In genomic region chrX:151800701-151801511, GRCm38 (mm10) we compare ENCODE assay signal across 8 mouse cellular contexts. TPM values are rescaled to one million over a fixed set of nuclear protein-coding genes. Genes with fewer than 3 reads are reported as not detected.
DNase-seq lines count a peak whose midpoint lies in the region; ATAC-seq lines count a peak whose summit lies in the region.

TSS of gene Huwe1 (plus strand) at chrX:151800807.

- H3K36me3 ChIP-seq in embryonic facial prominence, embryonic 12.5 days = no peaks in the 10 kb centered on the region
- H3K36me3 ChIP-seq in limb, embryonic 12.5 days = no peaks in the 10 kb centered on the region
- H3K36me3 ChIP-seq in midbrain, embryonic 14.5 days (ENCODE audit: control insufficient read depth, insufficient read depth, low read length) = no peaks in the 10 kb centered on the region

- H3K9me3 ChIP-seq in embryonic facial prominence, embryonic 12.5 days = no peaks in the 10 kb centered on the region
- H3K9me3 ChIP-seq in limb, embryonic 12.5 days = 0 out of 2 replicates have a peak, but pooled peaks cover 3% of the 10 kb centered on the region
- H3K9me3 ChIP-seq in midbrain, embryonic 14.5 days (ENCODE audit: control insufficient read depth, low read length) = no peaks in the 10 kb centered on the region

- H3K4me3 ChIP-seq in embryonic facial prominence, embryonic 12.5 days = peak within 1 kb of the TSS; percentile 48
- H3K4me3 ChIP-seq in limb, embryonic 12.5 days (replicated peaks) = peak within 1 kb of the TSS; percentile 56
- H3K4me3 ChIP-seq in midbrain, embryonic 14.5 days (replicated peaks; ENCODE audit: low read depth, low read length) = peak within 1 kb of the TSS; percentile 53

- no peaks in the 10 kb centered on the region for H3K4me1 ChIP-seq in embryonic facial prominence, embryonic 12.5 days
- no peaks in the 10 kb centered on the region for H3K4me1 ChIP-seq in limb, embryonic 12.5 days (replicated peaks)
- no peaks in the 10 kb centered on the region for H3K4me1 ChIP-seq in midbrain, embryonic 14.5 days (ENCODE audit: control insufficient read depth, insufficient read depth, low read length)

- 18% methylated on average over 29 of the region's 36 CpGs for WGBS in embryonic facial prominence, embryonic 12.5 days
- 18% methylated on average over 35 of the region's 36 CpGs for WGBS in limb, embryonic 12.5 days
- WGBS in midbrain, embryonic 14.5 days = 25% methylated on average over 35 of the region's 36 CpGs

- peak; percentile 67 for ATAC-seq in embryonic facial prominence, embryonic 12.5 days (ENCODE audit: insufficient number of reproducible peaks, insufficient read depth, low FRiP score, low TSS enrichment)
- peak; percentile 72 for ATAC-seq in limb, embryonic 12.5 days (ENCODE audit: insufficient number of reproducible peaks, insufficient read depth, low FRiP score, low TSS enrichment, low read depth)
- peak; percentile 63 for ATAC-seq in midbrain, embryonic 14.5 days (ENCODE audit: low FRiP score, low TSS enrichment)

- H3K4me2 ChIP-seq in embryonic facial prominence, embryonic 12.5 days (replicated peaks) = peak within 1 kb of the TSS; percentile 37
- peak within 1 kb of the TSS; percentile 46 for H3K4me2 ChIP-seq in limb, embryonic 12.5 days
- H3K4me2 ChIP-seq in midbrain, embryonic 14.5 days (ENCODE audit: low read length) = peak within 1 kb of the TSS; percentile 50

- peak within 1 kb of the TSS; percentile 64 for H3K9ac ChIP-seq in embryonic facial prominence, embryonic 12.5 days
- peak within 1 kb of the TSS; percentile 81 for H3K9ac ChIP-seq in limb, embryonic 12.5 days (replicated peaks)
- H3K9ac ChIP-seq in midbrain, embryonic 14.5 days (replicated peaks; ENCODE audit: low read length) = peak within 1 kb of the TSS; percentile 69

- peak within 1 kb of the TSS; percentile 96 for H3K27ac ChIP-seq in embryonic facial prominence, embryonic 12.5 days
- H3K27ac ChIP-seq in limb, embryonic 12.5 days = peak within 1 kb of the TSS; percentile 95
- peak within 1 kb of the TSS; percentile 95 for H3K27ac ChIP-seq in midbrain, embryonic 14.5 days (replicated peaks; ENCODE audit: low read depth, low read length)

- peak; percentile 82 for DNase-seq in 3134 (ENCODE audit: extremely low read depth, insufficient read length, low spot score)
- DNase-seq in adrenal gland, postnatal 14 days = peak; percentile 75
- DNase-seq in heart, adult 18-20 months = peak; percentile 63 to 68
- peak; percentile 68 for DNase-seq in kidney, adult 18-20 months
- DNase-seq in midbrain, embryonic 14.5 days = peak; percentile 90
- DNase-seq in spleen, adult 18-20 months = peak; percentile 28 to 63

- H3K27me3 ChIP-seq in embryonic facial prominence, embryonic 12.5 days = no peaks in the 10 kb centered on the region
- peaks cover 28% of the 10 kb centered on the region for H3K27me3 ChIP-seq in limb, embryonic 12.5 days
- H3K27me3 ChIP-seq in midbrain, embryonic 14.5 days (ENCODE audit: control insufficient read depth, insufficient read depth, low read length) = no peaks in the 10 kb centered on the region

RNA-seq across cellular contexts. Expression of gene Huwe1, which starts in this region (rescaled TPM):
- total RNA-seq in adrenal gland, postnatal 14 days (2021) = 193 and 209 TPM in 2 replicates
- polyA plus RNA-seq in embryonic facial prominence, embryonic 12.5 days (2016; fragmentation: Nextera tagmentation; extraction: Ambion mirVana) = 72.6 and 74.5 TPM in 2 replicates
- total RNA-seq in heart, adult 18-20 months (2021) = 100 to 1,000 TPM; 164 to 165 TPM
- 63.8 and 73.2 TPM in 2 replicates for polyA plus RNA-seq in limb, embryonic 12.5 days (2016; fragmentation: Nextera tagmentation; extraction: Ambion mirVana)
- 93.6 and 106 TPM in 2 replicates for polyA plus RNA-seq in midbrain, embryonic 14.5 days (2014; fragmentation: Nextera tagmentation; extraction: Ambion mirVana)

Comparison
In these comparisons a context has a peak if more than half of its experiments do, and no peak if none do; other contexts are left out.
1. Peak in every context shown above with its lines: DNase-seq, ATAC-seq, H3K4me3 ChIP-seq and H3K27ac ChIP-seq.